Mouse (Mus musculus) megakaryocyte, adult 5-6 weeks (primary cell): ENCODE results near the gene Zfp697. TPM values are rescaled to one million over a fixed set of nuclear protein-coding genes. Genes with fewer than 3 reads are reported as not detected.
A peak's percentile ranks its signal among the peaks of the same experiment; 100 is the strongest.
"Not testable (repeated sequence)": the region's sequence is repeated elsewhere in the genome, so short reads cannot be mapped to it uniquely, and the experiment has no call there.

Experiments used
- ATAC-seq: 2 replicates; pipeline ENCODE4 v1.8.0; 2016; ENCODE audit warnings: mild to moderate bottlenecking, inconsistent platforms; ENCODE audit not compliant: poor library complexity, severe bottlenecking
- total RNA-seq, 2 experiments: library from RNA; stranded (forward) in 1 of 2; stranded (reverse) in 1 of 2; fragments of 153-499, 151-499 nt in 1 of 2; fragments of 221-1000, 200-1000 nt in 1 of 2; gene quantifications; 2 replicates each; pipeline versions ENCODE4 v1.2.3 to v1.2.4; 2015 to 2017

Zfp697 gene
- total RNA-seq, 2 experiments from 2014 or later: 0.47 TPM; not detected in 1

- no peak for ATAC-seq
Observed at GRCm38 (mm10) chr3:98368283-98368682, 14.0 kb upstream of the Zfp697 start.

- ATAC-seq: no peak
Observed at GRCm38 (mm10) chr3:98368776-98369175, 13.5 kb upstream of the Zfp697 start.

- no peak for ATAC-seq
Observed at GRCm38 (mm10) chr3:98374062-98374719, 8.1 kb upstream of the Zfp697 start.

- no peak for ATAC-seq
Observed at GRCm38 (mm10) chr3:98374980-98375379, 7.3 kb upstream of the Zfp697 start.

- no peak for ATAC-seq
Observed at GRCm38 (mm10) chr3:98378267-98378666, 4.0 kb upstream of the Zfp697 start.

- no peak for ATAC-seq
Observed at GRCm38 (mm10) chr3:98379236-98379635, 3.0 kb upstream of the Zfp697 start.

- no peak for ATAC-seq
Observed at GRCm38 (mm10) chr3:98381677-98382245, 500 bp upstream of the Zfp697 start.

GRCm38 (mm10) chr3:98383024-98383790 is 946 bp downstream of the Zfp697 start:
- no peak for ATAC-seq

GRCm38 (mm10) chr3:98387086-98387485 is 4.8 kb downstream of the Zfp697 start:
- ATAC-seq: no peak

GRCm38 (mm10) chr3:98387756-98388155 is 5.5 kb downstream of the Zfp697 start:
- no peak for ATAC-seq

- ATAC-seq: no peak
Observed at GRCm38 (mm10) chr3:98389305-98389704, 7.0 kb downstream of the Zfp697 start.

- ATAC-seq: not testable (repeated sequence)
Observed at GRCm38 (mm10) chr3:98404268-98404895, 22.1 kb downstream of the Zfp697 start.

GRCm38 (mm10) chr3:98405877-98406276 is 23.6 kb downstream of the Zfp697 start:
- not testable (repeated sequence) for ATAC-seq

- 0 out of 2 replicates have a peak, but pooled peaks have one; percentile 27 for ATAC-seq
Observed at GRCm38 (mm10) chr3:98406569-98407144, 24.4 kb downstream of the Zfp697 start.

GRCm38 (mm10) chr3:98407261-98407780 is 25.1 kb downstream of the Zfp697 start:
- not testable (repeated sequence) for ATAC-seq

- ATAC-seq: peak; percentile 66
Observed at GRCm38 (mm10) chr3:98410619-98411580, 28.6 kb downstream of the Zfp697 start.

GRCm38 (mm10) chr3:98413733-98414132 is 31.5 kb downstream of the Zfp697 start:
- ATAC-seq: no peak

GRCm38 (mm10) chr3:98414296-98414695 is 32.0 kb downstream of the Zfp697 start:
- ATAC-seq: no peak

GRCm38 (mm10) chr3:98416426-98417250 is 34.4 kb downstream of the Zfp697 start:
- 0 out of 2 replicates have a peak, but pooled peaks have one; percentile 10 for ATAC-seq
